Mouse (Mus musculus) fibroblast of lung, adult 2 months (primary cell): ENCODE data around the gene Gabrr3.
"Not testable (repeated sequence)": the region's sequence is repeated elsewhere in the genome, so short reads cannot be mapped to it uniquely, and the experiment has no call there.

Experiments
- DNase-seq: peaks from one replicate; pipeline ENCODE4 v3.0.0-alpha.2; 2011; ENCODE audit warnings: low read depth

Gabrr3 gene

DNA sequence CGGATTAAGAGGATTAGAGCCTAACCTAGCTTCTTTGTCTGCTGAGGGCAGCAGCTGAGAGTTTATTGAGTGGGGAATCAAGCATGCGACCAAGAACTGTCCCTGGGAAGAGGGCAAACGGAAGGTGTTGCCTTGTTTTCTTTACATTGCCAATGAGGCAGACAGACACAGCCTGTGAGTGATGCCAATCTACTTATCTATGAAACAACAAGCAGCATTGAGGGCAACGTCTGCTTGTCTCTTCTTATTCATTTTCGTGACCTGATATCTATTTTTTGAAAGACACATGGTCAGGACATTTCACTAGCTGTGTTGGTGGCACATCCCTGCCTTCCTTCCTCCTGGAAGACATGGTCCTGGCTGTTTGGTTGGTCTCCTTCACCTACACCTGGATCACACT is at the start of gene Gabrr3:
TSS of gene Gabrr3 (plus strand) at position 301 of the 400 bp plus-strand sequence.
- no peak for DNase-seq

DNA sequence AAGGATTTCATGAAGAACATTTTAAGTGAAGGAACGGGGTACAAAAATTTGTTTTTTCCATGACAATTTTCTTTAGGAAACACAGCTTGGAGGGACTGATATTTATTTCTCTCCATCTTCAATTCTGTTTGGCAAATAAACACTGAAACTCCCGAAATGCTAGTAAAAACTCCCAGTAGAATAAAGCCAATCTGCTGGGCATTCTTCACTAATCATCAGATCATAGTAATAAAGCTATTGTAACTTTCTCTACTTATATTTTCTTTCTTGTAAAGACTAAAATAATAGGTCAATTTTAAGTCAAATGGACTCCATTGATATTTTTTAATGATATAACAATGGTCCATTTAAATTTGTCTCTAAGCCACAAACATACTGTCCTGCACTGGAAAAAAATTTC is 43.2 kb upstream of the Gabrr3 start, which contains the start of gene Olfr209:
TSS of gene Olfr209 (minus strand) at position 101 of the 400 bp plus-strand sequence.
- no peak for DNase-seq

- no peak for DNase-seq
Measured at GRCm38 (mm10) chr16:59393300-59393699, 13.8 kb upstream of the Gabrr3 start.

- no peak for DNase-seq
Measured at GRCm38 (mm10) chr16:59401102-59401501, 6.0 kb upstream of the Gabrr3 start.

- DNase-seq = no peak
Measured at GRCm38 (mm10) chr16:59401985-59402384, 5.1 kb upstream of the Gabrr3 start.

DNA sequence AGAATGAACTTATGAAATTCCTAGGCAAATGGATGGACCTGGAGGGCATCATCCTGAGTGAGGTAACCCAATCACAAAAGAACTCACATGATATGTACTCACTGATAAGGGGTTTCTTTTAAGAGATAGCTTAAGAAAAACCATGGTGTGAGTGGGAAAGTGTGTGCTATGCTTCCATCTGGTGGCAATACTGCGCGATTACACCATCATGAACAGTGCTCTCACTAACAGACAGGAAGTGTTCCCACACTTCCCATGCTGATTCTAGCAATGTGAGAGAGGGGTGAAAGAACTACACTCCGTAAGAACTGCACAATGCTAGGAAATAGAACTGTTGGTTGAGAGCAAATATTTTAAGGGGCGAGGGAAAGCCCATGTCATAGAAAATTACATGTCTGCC is 3.4 kb upstream of the Gabrr3 start:
- no peak for DNase-seq

DNA sequence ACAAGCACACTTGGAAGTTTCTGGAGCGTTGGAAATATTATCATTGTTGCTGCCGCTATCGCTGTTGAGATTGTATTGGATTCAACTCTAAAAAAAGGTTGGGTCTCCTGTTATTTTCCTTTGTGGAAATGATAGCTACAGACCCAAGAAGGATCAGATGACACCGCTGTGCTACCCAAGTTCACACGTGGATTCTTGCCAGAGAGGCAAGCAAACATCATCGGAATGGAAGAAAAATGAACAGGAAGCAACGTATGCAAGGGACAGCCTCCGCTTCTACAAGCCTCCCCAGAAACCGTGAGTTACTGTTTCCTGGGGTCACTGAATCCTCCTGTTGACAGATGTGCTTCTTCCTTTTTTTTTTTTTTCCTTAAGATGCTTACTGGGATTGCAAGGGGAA is 2.3 kb upstream of the Gabrr3 start:
- no peak for DNase-seq

GRCm38 (mm10) chr16:59409341-59409748 is 2.2 kb downstream of the Gabrr3 start:
- no peak for DNase-seq

DNA sequence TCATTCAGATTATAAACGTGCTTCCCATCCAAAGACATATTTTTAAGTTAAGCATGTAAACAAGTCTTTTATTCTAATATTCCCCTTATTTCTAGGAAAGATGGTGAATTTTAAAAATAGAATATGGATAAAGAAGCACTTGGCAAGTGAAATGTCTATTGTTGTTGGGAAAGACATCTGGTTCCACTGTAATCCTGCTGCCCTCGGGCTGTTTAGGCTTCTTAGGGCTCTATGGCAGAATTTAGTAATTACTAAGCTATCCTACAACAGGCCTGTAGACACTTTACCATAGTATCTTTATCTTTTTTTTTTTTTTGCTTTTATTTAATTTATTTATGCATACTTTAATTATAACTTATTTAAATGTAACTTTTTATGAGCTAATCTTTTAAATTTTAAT is 2.7 kb downstream of the Gabrr3 start:
- DNase-seq = no peak

DNA sequence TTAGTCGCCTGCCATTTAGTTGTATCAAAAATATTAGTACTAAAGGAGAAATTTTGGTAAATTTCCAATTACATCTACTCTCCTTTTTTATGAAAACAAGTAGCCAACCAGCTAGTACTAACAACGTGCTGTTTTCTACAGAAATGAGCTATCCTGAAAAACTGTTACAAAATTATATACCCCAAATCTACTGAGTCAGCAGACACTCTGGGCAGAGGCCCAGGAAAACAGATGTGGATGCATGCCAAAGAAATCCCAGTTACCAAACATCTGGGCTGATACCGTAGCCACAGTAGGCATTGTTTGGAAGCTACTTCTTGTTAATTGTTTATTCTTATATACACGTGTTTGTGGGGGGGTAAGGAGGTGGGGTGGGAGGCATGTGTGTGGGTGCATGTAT is 6.3 kb downstream of the Gabrr3 start:
- DNase-seq = no peak

- no peak for DNase-seq
Measured at GRCm38 (mm10) chr16:59420237-59420866, 13.2 kb downstream of the Gabrr3 start.

DNA sequence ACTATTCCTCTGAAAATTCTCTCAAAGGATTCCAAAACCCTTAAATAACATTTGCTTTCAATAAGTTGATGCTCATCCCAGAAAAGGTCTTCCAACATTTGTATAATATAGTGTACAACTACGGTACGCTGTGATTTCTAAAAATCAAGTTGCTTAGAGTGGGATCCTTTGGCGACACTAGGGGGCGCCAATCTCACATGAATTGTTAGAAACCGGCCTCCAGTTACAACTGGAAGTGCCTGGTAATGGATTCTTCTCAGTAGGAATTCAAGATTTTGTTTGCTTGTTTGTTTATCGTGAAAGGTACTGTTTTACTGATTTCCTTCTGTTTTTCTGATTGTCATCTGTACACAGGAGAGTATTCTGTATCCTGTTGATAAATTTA is 13.7 kb downstream of the Gabrr3 start:
- DNase-seq = peak; percentile 22

DNA sequence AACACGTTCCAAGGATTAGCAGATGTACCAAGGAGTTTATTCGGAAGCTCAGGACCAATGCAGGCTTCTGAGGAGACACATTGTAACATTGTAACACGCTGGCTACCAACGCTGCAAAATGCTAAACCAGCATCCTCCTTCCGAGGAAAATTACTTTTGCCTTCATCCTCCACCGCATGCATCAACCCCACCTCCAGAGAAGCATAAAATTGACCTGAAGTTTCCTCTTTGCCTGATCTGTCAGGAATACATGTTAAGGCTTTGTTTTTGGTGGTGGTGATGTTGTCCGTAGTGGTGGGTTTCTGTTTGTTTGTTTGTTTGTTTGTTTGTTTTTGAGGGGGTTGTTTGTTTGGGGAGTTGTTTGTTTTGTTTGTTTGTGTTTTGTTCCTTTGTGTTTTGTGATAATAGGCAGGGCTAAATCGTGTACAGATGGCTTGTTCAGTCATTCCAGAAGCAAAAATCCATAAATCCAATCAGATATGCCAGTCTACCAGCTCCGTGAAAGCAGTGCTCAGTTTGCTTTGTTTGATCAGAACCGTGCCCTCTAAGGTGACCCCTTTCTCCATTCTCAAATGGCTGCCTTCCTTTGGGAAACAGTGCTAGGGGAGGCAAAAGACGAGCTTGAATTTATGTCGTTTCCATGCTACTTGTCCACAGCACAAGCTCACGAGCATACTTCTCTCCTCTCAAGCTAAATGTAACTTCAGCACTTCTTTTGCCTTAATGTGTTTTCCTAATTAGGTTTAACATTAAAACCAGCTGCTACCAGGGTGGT is 14.6 kb downstream of the Gabrr3 start:
- DNase-seq = no peak

DNA sequence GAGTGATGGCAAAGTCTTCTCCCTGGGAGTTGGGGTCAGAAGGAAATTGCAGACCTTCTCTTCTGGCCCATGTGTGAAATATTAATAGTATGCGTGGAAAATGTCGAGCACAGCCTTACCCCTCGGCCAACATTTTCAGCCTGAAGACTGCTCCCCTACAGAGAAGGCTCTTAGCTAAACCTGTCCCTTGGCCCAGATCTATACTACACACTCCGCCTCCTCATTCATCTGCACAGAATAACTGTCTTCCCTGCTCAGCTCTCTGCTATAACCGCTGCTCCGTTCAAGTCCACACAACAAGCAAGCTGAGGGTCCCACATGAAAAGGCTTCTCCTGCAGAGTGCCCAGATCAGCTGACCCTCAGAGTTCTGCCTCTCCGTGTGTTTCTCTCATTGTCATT is 20.8 kb downstream of the Gabrr3 start:
- DNase-seq = no peak

GRCm38 (mm10) chr16:59433181-59433580 is 26.0 kb downstream of the Gabrr3 start:
- DNase-seq = no peak

GRCm38 (mm10) chr16:59444880-59445559 is 37.9 kb downstream of the Gabrr3 start:
- no peak for DNase-seq

GRCm38 (mm10) chr16:59448181-59448580 is 41.0 kb downstream of the Gabrr3 start:
- no peak for DNase-seq

GRCm38 (mm10) chr16:59449092-59449491 is 42.0 kb downstream of the Gabrr3 start:
- no peak for DNase-seq

DNA sequence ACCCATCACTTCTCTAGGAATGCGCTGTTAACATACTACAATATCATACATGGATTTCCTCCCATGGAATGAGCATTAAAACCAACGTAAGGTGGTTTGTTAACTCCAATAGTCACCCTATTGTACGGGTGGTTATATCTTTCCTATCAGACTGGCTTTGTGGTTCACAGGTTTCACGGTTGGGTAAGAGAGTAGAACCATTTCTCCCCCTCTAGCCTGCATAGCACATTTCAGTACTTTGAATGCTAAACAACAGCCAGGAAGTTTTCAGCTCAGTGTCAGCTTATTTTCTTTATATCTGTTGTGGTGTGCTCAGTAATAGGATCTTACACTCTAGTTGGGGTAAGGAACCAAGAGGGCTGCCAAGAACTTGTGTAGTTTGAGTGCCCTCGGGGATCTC is 44.7 kb downstream of the Gabrr3 start:
- no peak for DNase-seq

DNA sequence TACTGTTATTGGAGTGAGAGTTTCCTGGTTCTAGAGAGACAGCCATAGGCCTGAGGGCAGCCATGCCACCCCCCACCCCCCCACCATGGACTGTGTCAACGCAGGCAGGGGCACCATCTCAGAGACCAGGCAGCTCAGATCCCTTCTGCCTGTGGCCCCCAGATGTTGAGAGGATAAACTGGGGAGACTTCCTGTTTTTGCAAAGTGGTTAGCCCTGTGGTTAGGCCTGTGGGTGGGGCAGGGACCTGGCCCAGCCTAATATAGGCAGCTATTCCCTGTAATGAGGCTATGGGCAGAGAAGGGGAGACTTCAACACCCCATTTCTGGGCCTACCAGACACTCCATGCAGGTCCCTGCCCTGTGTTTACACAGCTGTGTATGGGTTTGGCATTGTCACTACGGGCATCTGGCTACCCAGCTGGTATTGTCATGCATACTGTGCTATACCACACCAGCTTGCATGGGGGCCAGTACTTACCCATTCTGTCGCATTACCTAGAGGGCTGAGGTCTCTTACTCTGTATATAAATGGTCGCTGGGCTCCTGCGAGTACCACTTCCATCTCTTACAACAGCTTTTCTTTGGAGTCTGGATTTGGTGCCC is 52.2 kb downstream of the Gabrr3 start:
- DNase-seq = not testable (repeated sequence)

DNA sequence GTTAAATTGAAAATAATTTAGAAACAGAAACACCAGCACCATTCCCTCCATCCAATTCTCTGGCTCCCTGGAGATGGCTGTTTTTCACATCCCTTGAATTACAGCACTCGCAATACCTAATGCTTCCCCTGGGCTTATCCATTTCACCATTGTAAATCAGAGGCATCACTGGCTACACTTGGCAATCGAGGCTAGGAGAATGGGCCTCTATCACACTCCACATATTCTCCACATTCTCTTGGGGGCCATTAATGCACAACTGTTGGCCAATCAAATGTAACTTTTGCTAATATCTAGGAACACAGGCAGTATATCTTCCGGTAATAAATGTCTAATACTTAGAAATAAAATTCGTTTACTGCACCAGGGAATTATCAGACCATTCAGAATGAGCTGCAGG is 56.4 kb downstream of the Gabrr3 start:
- DNase-seq = no peak

- DNase-seq = no peak
Measured at GRCm38 (mm10) chr16:59463973-59464372, 56.8 kb downstream of the Gabrr3 start.

DNA sequence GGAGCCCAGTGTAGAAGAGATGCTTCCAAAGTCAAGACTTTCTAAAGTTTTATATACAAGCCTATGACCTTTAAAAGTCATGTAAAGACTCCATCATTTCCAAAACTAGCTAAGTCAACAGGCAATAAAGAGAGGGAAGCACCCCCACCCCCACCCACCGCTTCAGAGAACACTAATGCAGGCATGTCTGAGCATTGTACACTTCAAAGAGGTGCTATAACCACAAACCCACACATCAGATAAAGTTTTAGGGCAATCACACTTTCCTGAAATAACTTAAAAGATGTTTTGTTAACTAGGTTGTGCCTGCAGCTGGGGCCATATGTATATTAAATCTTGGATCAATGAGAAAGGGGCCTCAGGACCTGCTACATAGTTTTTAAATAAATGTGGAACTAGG is 62.7 kb downstream of the Gabrr3 start:
- DNase-seq = no peak
